Comparison of ENCODE assay signal across 10 mouse cellular contexts in the genomic region with DNA sequence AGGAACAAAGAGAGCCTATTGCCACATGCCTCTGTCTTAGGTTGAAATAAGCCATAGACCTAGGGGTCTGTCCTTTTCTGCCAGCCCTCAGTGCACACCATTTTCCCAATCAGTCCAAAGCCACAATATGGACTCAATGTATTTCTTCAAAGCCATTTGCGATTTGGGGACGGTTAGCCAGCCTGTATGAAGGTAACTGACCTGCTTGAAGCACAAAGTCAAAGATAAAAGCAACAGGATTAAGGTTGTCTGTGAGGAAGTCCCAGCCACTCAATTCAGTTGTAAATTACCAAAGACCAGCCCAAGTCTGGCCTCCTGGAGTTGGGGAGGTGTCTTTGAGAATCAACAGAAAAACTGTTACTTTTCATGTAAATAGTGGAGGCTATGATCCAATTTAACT.
"Had no signal": no experiment of that assay in that cellular context is flagged by ENCODE, and none has a peak within 500 bp of the region (broad histone marks: within the 10 kb centered on the region; RNA-seq: fewer than 3 reads in every experiment).

No protein-coding gene starts in this region.

- DNase-seq: gastrocnemius, postnatal 14 days; gastrocnemius, postnatal 36 days; heart, adult 2 months; heart, postnatal 14 days; heart, postnatal 36 days; kidney, adult 11 months; kidney, adult 2 months; kidney, adult 9 months; kidney, postnatal 14 days; kidney, postnatal 36 days had no signal
